Mouse (Mus musculus): ENCODE measurements at regions not wholly inside any gene's neighbourhood (a gene's known extent, or its start where the extent isn't known, plus 50 kb on each side); places are given as distances from the start of the nearest gene placed in this dataset.

DNA sequence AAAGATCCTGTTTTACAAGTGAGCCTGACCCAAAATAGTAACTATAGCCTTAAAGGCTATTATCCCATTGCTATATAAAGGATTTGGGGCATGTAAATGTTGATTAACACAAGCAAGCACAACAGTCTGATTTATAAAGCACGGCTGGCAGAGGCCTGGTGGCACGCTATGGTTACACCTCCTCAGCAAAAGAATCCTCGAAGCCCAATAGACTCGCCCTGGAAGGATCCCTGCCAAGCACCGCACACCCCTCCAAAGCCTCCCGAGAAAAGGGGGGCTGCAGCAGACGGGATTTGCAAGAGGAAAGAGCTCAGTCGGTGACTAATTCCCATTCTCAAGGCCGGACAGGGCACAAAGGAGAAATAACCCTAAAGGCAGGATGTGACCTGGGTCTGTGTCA, 150.2 kb upstream of the Spred2 start:
- no peak for DNase-seq

DNA sequence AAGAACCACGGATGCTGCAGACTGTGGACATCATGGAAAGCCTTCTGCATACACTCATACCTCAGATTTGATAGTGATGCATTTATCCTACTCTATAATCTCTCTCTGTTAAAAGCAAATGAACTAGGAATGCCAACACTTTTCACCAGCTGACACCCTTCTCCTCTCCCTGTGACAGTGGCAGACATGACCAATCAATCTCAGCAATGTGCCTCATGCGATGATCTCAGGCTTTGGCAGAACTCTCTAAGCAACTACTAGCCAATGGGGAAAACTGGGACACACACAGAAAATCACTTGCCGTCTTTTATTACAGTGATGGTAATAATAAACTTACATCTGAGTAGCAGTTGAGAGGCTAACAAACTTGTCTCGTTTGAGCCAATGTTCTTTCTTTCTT, 148.4 kb upstream of the Spred2 start:
- no peak for DNase-seq

- no peak for DNase-seq
Measured at GRCm38 (mm10) chr11:19776473-19777200, 147.5 kb upstream of the Spred2 start.

DNA sequence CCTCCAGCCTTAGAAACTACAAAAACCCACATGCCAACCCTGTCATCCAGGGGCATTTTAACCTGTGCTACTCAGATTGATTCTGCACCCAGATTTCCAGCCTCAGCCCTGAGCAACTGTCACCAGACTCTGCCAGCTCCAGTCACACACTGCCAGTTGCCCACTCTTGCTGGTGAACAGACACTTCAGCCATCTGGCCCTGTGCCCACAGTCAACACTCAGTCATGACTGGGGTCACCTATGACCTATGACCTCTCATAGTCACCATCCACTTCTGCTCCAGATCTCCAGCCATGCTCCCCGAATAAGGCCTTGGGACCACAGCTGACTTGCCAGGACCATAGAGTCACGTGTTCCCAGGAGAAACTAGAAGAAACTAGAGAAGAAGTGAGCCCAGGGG, 146.0 kb upstream of the Spred2 start:
- DNase-seq, result no peak

DNA sequence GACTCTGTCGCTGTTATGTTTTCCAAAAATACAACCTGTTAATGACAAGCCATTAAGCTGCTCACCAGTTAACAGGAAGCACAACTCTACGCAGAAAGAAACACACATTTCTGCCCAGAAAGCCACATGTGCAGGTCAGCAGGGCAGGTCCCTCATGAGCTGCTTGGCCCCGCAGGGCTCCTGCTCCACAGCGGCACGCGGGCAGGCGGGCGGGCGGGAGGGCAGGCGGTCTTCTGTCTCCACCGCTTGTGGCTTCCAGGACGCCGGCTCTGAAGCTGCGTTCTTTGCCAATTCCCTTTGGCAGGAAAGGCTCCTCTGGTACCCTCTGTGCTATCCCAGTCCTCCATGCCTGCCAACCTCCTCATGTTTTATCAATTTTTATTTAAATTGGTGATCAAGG, 139.1 kb upstream of the Spred2 start:
- no peak for DNase-seq

GRCm38 (mm10) chr11:19796950-19797670, 127.1 kb upstream of the Spred2 start:
- DNase-seq, result peak; percentile 8

GRCm38 (mm10) chr11:19809359-19809758, 114.8 kb upstream of the Spred2 start:
- no peak for DNase-seq

DNA sequence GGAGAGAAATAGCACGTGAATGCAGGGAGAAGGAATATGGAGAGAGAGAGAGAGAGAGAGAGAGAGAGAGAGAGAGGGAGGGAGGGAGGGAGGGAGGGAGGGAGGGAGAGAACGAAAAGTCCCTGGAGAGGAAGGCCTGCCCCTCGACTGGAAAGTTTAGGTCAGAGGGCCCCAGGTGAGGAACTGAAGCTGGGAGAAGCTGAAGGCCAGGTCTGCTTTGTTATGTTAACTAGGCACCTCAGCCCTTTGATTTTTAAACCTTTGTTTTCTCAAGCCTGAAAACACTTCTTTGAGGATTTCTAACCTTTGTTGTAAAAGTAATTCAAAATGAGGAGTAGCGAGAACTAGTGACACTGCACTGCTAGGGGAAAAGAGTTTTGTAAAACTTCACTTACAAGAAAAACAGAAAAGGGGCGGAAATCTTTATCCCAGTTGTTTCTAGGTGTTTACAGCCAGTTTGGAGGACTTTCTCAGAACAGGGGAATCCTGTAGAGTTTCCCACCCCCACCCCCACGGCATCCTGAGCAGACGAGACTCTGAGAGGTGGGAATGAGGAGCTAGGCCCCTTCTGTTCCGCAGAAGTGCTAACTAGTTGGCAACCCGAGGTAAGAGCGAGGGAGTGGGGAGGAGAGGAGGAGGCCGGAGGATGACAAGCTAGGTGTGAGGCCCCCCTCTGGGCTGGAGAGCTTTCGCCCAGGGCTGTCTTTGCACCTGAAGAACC, 112.7 kb upstream of the Spred2 start:
- DNase-seq, result no peak

GRCm38 (mm10) chr11:19811992-19812690, 112.0 kb upstream of the Spred2 start:
- no peak for DNase-seq

GRCm38 (mm10) chr11:19813549-19813948, 110.6 kb upstream of the Spred2 start:
- no peak for DNase-seq

DNA sequence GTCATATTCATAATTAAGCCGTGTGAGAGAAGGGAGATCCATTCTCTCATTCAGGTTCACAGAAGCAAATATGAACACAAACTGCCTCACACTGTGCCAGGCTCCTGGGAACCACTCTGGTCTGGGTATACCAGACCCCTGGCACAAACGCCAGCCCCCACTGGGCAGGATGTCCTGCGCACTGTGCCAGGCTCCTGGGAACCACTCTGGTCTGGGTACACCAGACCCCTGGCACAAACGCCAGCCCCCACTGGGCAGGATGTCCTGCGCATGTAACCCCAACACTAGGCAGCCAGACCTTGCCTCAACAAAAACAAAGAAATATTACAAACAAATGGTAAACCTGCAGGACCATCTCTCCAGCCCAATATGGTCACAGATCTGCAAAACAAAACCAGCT, 101.2 kb upstream of the Spred2 start:
- no peak for DNase-seq

DNA sequence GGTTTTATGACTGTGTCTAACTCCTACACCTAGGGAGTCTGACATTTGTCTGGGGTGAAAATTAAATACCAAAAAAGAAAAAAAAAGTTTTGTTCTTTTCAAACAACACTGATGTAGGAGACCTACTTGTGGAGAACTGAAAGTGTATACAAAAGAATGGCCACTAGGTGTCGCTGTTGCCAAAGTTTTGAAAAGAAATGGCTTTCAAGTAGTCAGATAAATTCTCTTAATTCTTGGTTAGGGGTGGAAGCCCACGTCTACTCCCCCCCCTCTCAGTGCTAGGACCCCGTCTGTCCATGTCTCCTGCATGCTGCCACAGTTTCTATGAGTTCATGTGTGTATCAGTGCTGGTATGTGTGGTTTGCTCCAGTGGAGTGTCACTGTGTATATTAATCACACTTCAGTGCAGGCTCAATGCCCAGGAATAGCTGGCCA, 100.7 kb upstream of the Spred2 start:
- DNase-seq, result peak; percentile 78

DNA sequence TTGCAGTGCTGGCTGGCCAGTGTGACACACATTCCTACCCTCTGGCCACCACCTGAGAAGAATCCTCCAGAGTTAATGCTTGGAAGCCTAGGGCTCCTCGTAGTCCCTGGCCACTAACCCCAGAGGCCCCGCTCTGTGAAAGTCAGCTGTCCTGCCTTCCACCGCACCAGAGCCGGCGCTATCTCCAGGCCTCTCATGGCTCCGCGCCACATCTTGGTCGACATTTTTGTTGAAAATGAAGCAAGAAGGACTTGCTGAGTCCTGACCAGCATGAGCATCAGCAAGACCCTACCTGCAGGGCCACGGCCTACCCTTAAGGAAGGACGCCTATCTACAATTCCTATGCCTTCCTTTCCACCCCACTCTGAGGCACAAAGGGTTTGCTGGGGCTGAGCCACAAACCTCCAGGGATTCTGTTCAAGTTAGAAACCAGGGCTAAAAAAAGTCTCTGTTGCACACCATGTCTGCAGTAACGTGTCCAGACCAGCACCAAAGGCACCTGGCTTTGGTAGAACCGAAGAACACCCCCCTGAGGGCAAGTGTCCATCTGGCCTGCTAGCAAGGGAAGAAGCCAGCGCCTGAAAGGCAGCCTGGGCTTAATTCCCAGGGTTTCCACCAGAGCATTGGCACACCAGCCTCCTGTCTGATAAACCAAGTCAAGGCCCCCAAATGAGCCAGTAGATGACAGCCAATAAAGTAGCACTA, 97.5 kb upstream of the Spred2 start:
- DNase-seq, result peak; percentile 84

GRCm38 (mm10) chr11:19827996-19828395, 96.2 kb upstream of the Spred2 start:
- peak; percentile 27 for DNase-seq

- no peak for DNase-seq
Measured at GRCm38 (mm10) chr11:19828959-19829401, 95.2 kb upstream of the Spred2 start.

- peak; percentile 31 for DNase-seq
Measured at GRCm38 (mm10) chr11:19829564-19830279, 94.5 kb upstream of the Spred2 start.

GRCm38 (mm10) chr11:19830280-19831062, 93.7 kb upstream of the Spred2 start:
- peak; percentile 80 for DNase-seq

- no peak for DNase-seq
Measured at GRCm38 (mm10) chr11:19834561-19834960, 89.6 kb upstream of the Spred2 start.

- DNase-seq, result no peak
Measured at GRCm38 (mm10) chr11:19835221-19835745, 88.9 kb upstream of the Spred2 start.

DNA sequence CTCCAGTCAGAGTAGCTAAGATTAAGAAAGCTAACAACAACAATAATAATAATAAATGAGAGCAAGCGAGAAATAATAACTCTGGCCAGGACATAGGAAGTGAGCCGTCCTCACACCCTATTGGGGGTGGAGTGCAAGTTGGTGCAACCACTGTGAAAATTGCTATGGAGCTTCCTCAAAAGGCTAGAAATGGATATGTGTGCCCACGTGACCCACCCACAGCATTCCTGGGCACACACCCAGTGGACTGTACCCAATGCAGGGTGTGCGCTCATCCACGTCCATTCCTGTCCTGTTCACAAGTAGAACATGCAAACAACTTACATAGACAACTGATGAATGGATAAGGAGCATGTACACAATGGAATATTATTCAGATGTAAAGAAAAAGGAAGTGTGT, 85.2 kb upstream of the Spred2 start:
- DNase-seq, result no peak

DNA sequence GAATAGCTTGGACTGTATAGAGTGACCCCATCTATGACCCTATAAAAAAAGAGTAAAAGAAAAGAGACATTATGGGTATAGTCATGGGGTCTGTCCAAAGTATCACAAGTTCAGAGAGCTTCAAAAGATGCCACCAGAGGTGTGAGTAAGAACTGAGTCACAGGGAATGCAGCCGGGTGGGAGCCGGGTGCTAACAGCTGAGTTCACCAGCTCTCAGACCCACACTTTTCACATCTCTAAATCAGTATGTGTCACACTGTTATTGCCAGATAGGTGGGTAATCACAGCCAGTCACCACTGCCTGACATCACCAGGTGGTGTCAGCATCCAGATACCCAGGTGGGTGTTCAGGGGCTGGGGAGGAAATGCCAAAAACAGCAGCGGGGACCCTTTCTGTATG, 81.1 kb upstream of the Spred2 start:
- DNase-seq, result no peak

All from cerebellum, adult 9-10 months (tissue).